Mouse (Mus musculus): Measurements from ENCODE around the gene Fgfr2.

GRCm38 (mm10) chr7:131551931-131552741 lies 1571.0 kb downstream of the Fgfr2 start:
- TF ChIP-seq CTCF (IDR thresholded peaks at IDR 0.05; ENCODE audit: extremely low read depth, insufficient read length, insufficient replicate concordance, low read depth, low read length): no peak
- no peak for TF ChIP-seq POLR2A (IDR thresholded peaks at IDR 0.05; ENCODE audit: low read depth, low read length)

Data from small intestine, adult 2 months (tissue).